Mouse (Mus musculus) C2C12 (cell line): ENCODE data around the gene Trio. TPM values are rescaled to one million over a fixed set of nuclear protein-coding genes. Genes with fewer than 3 reads are reported as not detected.
A peak's percentile ranks its signal among the peaks of the same experiment; 100 is the strongest.
"Not testable (repeated sequence)": the region's sequence is repeated elsewhere in the genome, so short reads cannot be mapped to it uniquely, and the experiment has no call there.

Source experiments
- H3K27me3 ChIP-seq: one replicate; pipeline ENCODE4 v1.6.1; 2011; ENCODE audit not compliant: control insufficient read depth, insufficient read depth, insufficient read length
- H3K36me3 ChIP-seq: one replicate; pipeline ENCODE4 v1.6.1; 2011; ENCODE audit not compliant: control insufficient read depth, insufficient read depth
- H3K4me3 ChIP-seq: one replicate; pipeline ENCODE4 v1.5.1; 2011; ENCODE audit warnings: mild to moderate bottlenecking, control low read depth; ENCODE audit not compliant: poor library complexity, insufficient read depth, severe bottlenecking
- H3K79me2 ChIP-seq: one replicate; pipeline ENCODE4 v1.6.1; 2011; ENCODE audit not compliant: control insufficient read depth, insufficient read depth
- H3K79me3 ChIP-seq: one replicate; pipeline ENCODE4 v1.6.1; 2011; ENCODE audit warnings: low read depth, control low read depth
- H3ac ChIP-seq: one replicate; pipeline ENCODE3; 2011; ENCODE audit warnings: low read depth; ENCODE audit not compliant: control insufficient read depth, insufficient read length
- CEBPB ChIP-seq: IDR thresholded peaks from one replicate; pipeline ENCODE4 v1.6.1; 2011; ENCODE audit warnings: low read depth, mild to moderate bottlenecking, control low read depth, moderate library complexity
- CTCF ChIP-seq: IDR thresholded peaks from one replicate; pipeline ENCODE4 v1.5.1; 2011; ENCODE audit not compliant: control insufficient read depth, insufficient read depth, insufficient read length
- FOSL1 ChIP-seq: IDR thresholded peaks from one replicate; pipeline ENCODE4 v1.8.0; 2011; ENCODE audit warnings: mild to moderate bottlenecking, low read length; ENCODE audit not compliant: poor library complexity, insufficient read depth, severe bottlenecking
- MAX ChIP-seq: IDR thresholded peaks from one replicate; pipeline ENCODE4 v1.6.1; 2011; ENCODE audit warnings: mild to moderate bottlenecking, control low read depth
- MYOD1 ChIP-seq: IDR thresholded peaks from one replicate; pipeline ENCODE4 v1.6.1; 2011; ENCODE audit warnings: low read depth; ENCODE audit not compliant: control insufficient read depth, insufficient read length
- MYOG ChIP-seq: IDR thresholded peaks from one replicate; pipeline ENCODE4 v1.6.1; 2011; ENCODE audit not compliant: control insufficient read depth, insufficient read length; ENCODE audit errors: extremely low read depth
- USF1 ChIP-seq: IDR thresholded peaks from one replicate; pipeline ENCODE4 v1.6.1; 2011; ENCODE audit warnings: low read depth, mild to moderate bottlenecking, control low read depth, moderate library complexity
- polyA plus RNA-seq: library from polyadenylated mRNA; unstranded; fragments of >200 nt; fragmentation: generic; extraction: Trizol; gene quantifications from one replicate; pipeline ENCODE4 v1.2.1, GENCODE M21; 2012; ENCODE audit warnings: missing spikeins

Trio gene
- polyA plus RNA-seq, 1 experiment = 26.2 TPM

GRCm38 (mm10) chr15:27849910-27850309, 175.7 kb downstream of the Trio start:
- H3K27me3 ChIP-seq = no peaks in the 10 kb centered on the region
- H3K79me2 ChIP-seq = no peaks in the 10 kb centered on the region
- H3K4me3 ChIP-seq = no peak overlapping the region
- no peak overlapping the region for H3ac ChIP-seq
- H3K36me3 ChIP-seq = peaks cover 97% of the 10 kb centered on the region
- no peaks in the 10 kb centered on the region for H3K79me3 ChIP-seq
- TF ChIP-seq USF1 (no peak), FOSL1 (peak; percentile 89), MYOD1 (no peak), MAX (no peak)

DNA sequence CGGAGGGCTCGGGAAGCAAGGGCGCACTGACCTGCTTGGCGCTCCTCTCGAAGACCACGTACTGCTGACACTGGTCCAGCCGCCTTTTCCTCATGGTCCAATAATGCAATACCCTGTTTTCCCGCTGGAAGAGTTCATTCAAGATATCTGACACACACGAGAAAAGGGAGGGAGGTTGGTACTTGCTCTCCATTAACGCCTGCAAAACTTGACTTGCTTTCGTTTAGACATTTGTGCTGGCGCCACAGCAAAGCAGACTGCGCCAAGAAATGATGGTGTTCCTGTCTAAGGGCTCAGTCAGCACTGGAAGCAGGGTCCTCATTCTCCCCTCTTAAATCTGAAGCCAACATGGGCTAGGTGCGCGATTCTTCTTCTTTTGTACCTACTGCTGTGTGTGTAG, 184.0 kb downstream of the Trio start:
- Histone ChIP-seq H3K36me3 (peaks cover 93% of the 10 kb centered on the region), H3K79me2 (no peaks in the 10 kb centered on the region), H3K27me3 (no peaks in the 10 kb centered on the region), H3ac (no peak overlapping the region), H3K79me3 (no peaks in the 10 kb centered on the region), H3K4me3 (no peak overlapping the region)
- TF ChIP-seq MYOG (no peak), CTCF (no peak), CEBPB (no peak), FOSL1 (no peak), MAX (no peak), MYOD1 (no peak), USF1 (no peak)

GRCm38 (mm10) chr15:27840579-27840978, 185.1 kb downstream of the Trio start:
- Histone ChIP-seq H3K79me3 (no peaks in the 10 kb centered on the region), H3K36me3 (peaks cover 92% of the 10 kb centered on the region), H3K27me3 (no peaks in the 10 kb centered on the region), H3ac (no peak overlapping the region), H3K4me3 (no peak overlapping the region), H3K79me2 (no peaks in the 10 kb centered on the region)
- TF ChIP-seq USF1 (no peak), MAX (no peak), CEBPB (no peak), MYOD1 (no peak), FOSL1 (no peak), CTCF (no peak), MYOG (no peak)

DNA sequence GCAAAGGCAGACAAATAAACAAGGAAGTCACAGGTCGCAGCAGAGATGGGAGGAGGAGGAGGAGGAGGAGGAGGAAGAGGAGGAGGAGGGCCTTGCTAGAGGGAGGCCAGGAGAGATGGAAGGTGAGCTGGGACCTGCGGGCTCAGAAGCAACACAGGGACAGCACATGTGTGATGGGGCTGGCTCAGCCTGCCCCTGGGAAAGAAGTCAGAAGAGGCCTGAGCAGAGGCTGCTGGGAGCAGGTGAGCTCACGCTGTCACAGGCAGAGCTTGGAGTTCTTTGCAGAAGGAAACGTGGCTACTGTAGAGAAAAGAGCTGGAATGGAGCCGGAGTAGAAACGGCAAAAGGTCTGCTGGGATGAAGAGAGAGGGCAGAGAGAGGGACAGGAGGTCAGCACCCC, 185.5 kb downstream of the Trio start:
- Histone ChIP-seq H3K79me3 (no peaks in the 10 kb centered on the region), H3ac (no peak overlapping the region), H3K79me2 (no peaks in the 10 kb centered on the region), H3K27me3 (no peaks in the 10 kb centered on the region), H3K36me3 (peaks cover 92% of the 10 kb centered on the region), H3K4me3 (no peak overlapping the region)
- TF ChIP-seq CEBPB = no peak
- no peak for TF ChIP-seq MYOG
- TF ChIP-seq MAX = no peak
- no peak for TF ChIP-seq MYOD1
- TF ChIP-seq USF1 = no peak
- no peak for TF ChIP-seq FOSL1
- no peak for TF ChIP-seq CTCF

DNA sequence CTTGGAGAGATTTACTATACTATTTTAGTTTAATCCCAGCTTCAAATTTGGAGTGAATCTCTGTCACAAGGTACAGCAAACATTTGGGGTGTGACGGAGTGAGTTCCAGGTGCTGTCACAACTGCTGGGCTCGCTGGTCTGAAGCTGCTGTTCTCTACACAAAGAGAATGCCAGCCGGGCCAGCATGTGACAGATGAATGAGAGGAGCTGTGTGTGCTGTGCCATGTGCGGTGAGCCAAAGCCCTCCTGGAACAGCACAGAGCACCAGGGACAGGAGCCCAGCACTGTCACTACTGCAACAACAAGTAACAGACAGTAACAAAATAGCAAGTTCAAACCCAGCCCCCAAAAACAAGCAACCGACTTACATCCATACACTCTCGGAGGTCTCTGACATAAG, 194.0 kb downstream of the Trio start:
- Histone ChIP-seq H3K36me3 (peaks cover 97% of the 10 kb centered on the region), H3ac (no peak overlapping the region), H3K4me3 (no peak overlapping the region), H3K79me2 (no peaks in the 10 kb centered on the region), H3K79me3 (no peaks in the 10 kb centered on the region), H3K27me3 (no peaks in the 10 kb centered on the region)
- TF ChIP-seq MYOG (no peak), CTCF (no peak), MYOD1 (no peak), MAX (no peak), CEBPB (no peak), USF1 (no peak), FOSL1 (no peak)

GRCm38 (mm10) chr15:27827871-27828270, 197.8 kb downstream of the Trio start:
- H3K36me3 ChIP-seq = peaks cover 98% of the 10 kb centered on the region
- not testable (repeated sequence) for H3K27me3 ChIP-seq, H3K79me3 ChIP-seq

More at GRCm38 (mm10) chr15:27827871-27828270, 197.8 kb downstream of the Trio start:
- not testable (repeated sequence) for H3K79me2 ChIP-seq, H3K4me3 ChIP-seq, H3ac ChIP-seq
